Mouse (Mus musculus) brain, embryonic 14.5 days (tissue): ENCODE data around the gene Surf2.

Experiments used
- CTCF ChIP-seq: fragments of 200-500 bp; IDR thresholded peaks from 2 replicates; pipeline ENCODE4 v1.5.1; 2012; ENCODE audit warnings: inconsistent platforms, mild to moderate bottlenecking, moderate library complexity, borderline replicate concordance; ENCODE audit not compliant: insufficient read depth, insufficient read length; ENCODE audit errors: extremely low read depth
- POLR2A ChIP-seq: fragments of 200-500 bp; IDR thresholded peaks from 2 replicates; pipeline ENCODE4 v1.6.1; 2012; ENCODE audit warnings: mild to moderate bottlenecking, inconsistent platforms, borderline replicate concordance; ENCODE audit not compliant: poor library complexity, insufficient read depth, insufficient read length, severe bottlenecking; ENCODE audit errors: extremely low read depth

GRCm38 (mm10) chr2:26907109-26907508 lies 9.1 kb upstream of the Surf2 start:
- no peak for TF ChIP-seq POLR2A
- TF ChIP-seq CTCF: peak; percentile 73
